Mouse (Mus musculus): Measurements from ENCODE around the gene Phgdh.

Gene Phgdh

DNA sequence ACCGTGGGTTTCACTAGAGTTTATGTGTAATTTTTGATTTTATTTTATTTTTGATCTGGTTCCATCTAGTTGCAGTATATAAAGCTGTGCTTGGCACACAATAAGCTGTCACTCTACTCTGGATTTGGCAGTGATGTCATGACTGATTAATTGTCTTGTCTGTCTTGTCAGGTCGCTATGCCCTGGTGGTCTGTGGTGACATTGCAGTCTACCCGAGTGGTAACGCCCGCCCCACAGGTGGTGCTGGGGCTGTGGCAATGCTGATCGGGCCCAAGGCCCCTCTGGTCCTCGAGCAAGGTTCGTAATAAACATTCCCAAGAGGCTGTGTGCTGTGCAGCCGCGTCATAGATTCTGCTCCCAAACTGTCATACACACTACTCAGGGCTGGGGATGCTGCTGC is 43.8 kb downstream of the Phgdh start:
- DNase-seq (ENCODE audit: low spot score in 2 of 2): no peak

DNA sequence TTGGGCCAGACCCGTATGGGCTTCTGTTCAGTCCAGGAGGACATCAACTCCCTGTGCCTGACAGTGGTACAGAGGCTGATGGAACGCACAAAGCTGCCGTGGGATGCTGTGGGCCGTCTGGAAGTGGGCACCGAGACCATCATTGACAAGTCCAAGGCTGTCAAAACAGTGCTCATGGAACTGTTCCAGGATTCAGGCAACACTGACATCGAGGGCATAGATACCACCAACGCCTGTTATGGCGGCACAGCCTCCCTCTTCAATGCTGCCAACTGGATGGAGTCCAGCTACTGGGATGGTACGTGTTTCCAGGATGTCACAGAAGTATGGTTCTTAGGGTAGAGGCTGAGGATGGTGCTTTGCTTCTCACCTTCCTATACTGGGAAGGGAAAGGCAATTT is 48.7 kb downstream of the Phgdh start:
- no peak for DNase-seq (ENCODE audit: low spot score in 2 of 2)

DNA sequence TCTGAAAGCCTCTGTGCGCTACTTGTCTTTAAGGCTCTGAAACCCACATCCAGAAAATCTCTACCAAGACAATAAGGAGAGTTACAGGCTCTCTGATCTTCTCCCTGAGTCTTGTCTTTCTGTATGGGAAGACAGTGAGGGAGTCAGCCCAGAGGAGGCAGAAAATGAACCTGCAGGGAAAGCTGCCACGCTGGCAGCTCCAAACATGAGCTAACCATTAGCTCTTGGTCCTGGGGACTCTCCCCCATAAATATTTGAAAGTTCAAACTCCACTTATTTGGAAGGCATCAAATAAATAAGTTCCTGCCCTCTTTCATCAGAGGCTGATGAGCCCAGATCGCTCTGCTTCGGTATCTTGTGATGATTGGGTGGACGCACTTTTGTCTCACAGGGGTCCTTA is 56.6 kb downstream of the Phgdh start:
- DNase-seq (ENCODE audit: low spot score in 2 of 2): no peak

DNA sequence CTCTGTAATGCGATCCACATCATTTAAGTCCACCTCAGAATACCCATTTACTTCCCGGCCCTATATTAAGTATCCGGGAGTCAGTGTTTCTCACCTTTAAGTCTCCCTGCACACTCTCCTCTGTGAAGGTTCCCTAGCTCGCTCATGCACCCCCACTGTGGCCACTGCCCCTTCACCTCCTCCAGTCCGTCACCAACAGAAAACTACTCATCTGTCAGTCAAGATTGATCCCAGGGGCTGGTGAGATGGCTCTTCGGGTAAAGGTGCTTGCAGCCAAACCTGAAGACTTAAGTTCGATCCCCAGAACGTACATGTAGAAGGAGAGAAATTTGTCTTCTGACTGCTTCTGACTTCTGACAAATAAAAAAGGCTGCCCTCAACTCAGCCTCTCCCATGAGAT is 57.4 kb downstream of the Phgdh start:
- DNase-seq (ENCODE audit: low spot score in 2 of 2): no peak

DNA sequence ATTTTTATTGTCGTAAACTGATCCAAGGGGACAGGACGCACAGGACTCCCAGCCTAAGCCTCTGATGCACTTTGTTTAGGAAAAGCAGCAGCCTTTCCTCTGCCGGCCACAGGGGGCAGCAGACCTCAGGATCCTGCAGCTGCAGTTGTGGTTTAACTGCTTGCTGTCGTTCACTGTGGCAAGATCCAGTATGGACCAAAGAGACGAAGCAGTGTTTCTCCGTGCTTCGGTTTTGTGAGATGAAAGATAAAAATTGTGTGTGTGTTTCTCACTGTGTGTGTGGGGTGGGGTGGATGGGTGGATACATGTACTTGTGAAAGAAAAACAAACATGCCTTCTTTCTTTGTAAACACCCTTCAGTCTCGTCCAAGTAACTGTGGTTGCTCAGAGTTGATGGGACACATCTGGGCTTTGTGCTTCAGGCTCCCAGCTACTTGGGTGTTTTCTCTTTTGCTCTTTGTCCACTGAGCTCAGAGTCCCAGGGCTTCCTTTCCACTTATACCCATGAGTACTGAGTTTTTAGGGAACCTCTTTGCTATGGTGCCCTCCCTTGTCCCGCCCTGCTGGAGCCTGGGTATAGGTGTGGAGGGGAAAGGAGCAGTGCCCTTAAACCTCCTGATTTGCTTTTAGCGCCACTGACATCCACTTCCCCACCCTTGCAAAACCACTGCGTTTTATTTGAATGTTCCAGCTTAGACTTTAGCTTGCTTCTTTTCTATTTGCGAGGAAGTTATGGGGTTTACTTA is 58.7 kb downstream of the Phgdh start:
- DNase-seq (ENCODE audit: low spot score in 2 of 2): peak; percentile 36 to 40

DNA sequence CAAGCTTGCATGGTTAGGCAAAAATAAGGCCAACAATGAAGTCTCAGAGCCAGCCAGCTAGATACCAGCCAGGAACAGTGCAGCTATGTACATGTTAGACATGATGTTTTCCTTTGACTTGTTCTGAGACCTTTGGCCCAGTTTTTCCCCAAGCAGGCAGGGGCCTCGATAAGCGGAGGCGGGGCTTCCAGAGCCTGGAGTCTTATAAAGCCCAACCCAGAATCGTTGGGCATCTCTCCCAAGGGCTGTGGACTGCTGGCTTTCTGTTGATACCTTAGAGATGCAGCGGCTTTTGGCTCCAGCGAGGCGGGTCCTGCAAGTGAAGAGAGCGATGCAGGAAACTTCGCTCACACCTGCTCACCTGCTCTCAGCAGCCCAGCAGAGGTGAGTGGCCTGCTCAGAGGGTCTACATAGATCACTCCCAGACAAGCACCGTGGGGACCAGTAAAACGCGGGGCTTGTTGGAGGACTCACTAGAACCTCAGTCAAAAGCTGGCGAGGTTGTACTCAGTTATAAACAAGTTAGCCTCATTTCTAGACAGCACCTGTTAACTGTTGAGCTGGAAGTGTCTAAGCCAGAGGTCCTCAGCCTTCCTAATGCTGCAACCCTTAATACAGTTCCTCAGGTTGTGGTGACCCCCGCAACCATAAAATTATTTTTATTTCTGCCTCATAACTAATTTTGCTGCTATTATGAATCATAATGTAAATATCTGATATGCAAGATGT is 59.4 kb downstream of the Phgdh start, which contains the start of gene Hmgcs2:
Gene Hmgcs2, plus strand, starts transcription at position 232 of the 729 bp plus-strand sequence.
- DNase-seq (ENCODE audit: low spot score in 2 of 2): peak; percentile 36 to 41

DNA sequence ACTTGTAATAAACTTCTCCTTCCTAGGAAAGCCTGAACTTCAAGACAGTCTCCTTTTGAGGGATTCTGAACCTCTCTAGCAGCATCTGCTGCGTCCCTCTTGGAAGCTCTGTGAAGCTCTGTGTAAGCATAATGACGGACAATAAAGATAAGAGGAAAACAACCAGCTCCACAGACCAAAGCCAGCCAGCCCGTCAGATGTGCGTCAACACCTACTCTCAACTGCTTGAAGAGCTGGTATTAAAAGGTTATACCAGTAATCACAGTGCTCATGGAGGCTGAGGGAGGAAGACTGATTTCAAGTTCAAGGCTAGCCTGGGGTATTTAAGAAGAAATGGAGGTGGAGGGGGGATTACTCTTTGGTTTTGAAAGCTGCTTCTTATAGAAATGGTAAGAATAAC is 60.1 kb downstream of the Phgdh start:
- no peak for DNase-seq (ENCODE audit: low spot score in 2 of 2)

DNA sequence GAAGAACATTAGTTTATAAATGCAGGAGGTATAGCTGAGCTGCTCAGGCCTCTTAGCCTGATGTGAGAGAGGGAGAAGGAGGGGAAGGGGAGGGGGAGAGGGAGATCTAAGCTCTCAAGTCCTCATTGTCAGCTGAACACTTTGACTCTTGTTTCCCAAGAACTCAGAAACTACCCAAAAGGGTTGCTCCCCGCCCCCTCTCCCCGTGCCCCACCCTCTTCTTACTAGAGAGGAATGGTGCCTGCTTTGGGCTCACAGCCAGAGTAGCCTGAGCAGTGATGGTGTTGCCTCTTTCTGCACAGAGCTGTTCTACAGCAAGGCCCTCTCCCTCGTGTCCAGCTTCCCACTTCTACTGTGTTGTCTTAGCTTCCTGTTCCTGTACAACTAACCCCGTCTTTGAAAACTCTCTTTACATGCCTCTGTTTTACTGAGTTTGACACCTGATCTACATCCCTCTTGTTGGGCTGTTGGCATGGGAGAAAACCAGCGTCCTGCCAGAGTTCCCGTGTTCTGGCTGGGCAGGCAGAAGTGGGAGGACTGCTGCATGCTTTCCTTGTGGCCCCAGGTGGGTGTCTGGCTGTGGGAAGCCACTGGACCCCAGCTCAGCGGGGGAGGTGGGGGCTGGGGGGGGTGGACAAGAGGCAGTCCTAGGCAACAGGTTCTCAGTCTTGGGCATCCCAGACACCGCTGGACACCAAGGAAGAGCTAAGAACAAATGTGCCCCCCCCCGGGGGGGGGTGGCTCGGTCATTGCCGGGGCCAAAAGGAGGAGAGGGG is 66.0 kb downstream of the Phgdh start:
- DNase-seq (ENCODE audit: low spot score in 2 of 2): no peak

DNA sequence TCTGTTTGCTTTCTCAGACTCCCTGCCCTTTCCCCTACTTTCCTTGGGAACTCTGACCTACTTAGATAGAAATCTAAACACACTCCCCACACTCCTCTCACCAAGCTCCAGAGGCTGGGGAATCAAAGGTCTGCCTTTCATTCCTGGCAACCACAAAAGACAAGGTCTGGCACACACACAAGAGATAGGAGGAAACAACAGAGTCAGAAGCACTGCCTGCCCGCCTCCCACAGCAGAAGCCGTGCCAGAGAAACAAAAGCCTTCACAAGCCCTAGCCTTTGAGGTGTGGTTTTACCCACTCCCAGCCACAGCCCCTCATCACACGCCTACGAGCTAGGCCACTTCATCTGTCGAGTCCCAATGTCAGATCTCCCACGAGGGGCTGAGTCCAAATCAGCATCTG is 72.5 kb downstream of the Phgdh start:
- DNase-seq (ENCODE audit: low spot score in 2 of 2): no peak

Measured in spleen, postnatal 36 days (tissue).